ENCODE assay signal across 26 mouse cellular contexts in genomic region chr10:111609889-111610288, GRCm38 (mm10).
DNase-seq lines count a peak whose midpoint lies in the region; ATAC-seq and TF ChIP-seq lines count a peak whose summit lies in the region.
"Had no signal": no experiment of that assay in that cellular context is flagged by ENCODE, and none has a peak within 500 bp of the region (broad histone marks: within the 10 kb centered on the region; RNA-seq: fewer than 3 reads in every experiment).

No protein-coding gene starts in this region.

- TF ChIP-seq POLR2A in MEL (IDR thresholded peaks at IDR 0.05; ENCODE audit: control insufficient read depth in 1 of 2, insufficient read depth in 1 of 2, low read depth in 1 of 2, low read length in 2 of 2, poor library complexity in 1 of 2), result no peak

- no peaks in the 10 kb centered on the region for H3K4me1 ChIP-seq in liver, embryonic 16.5 days (ENCODE audit: control insufficient read depth, low read depth, low read length)
- H3K4me1 ChIP-seq in MEL (ENCODE audit: control insufficient read depth in 1 of 2, insufficient read depth in 2 of 2, low read length in 2 of 2), result no peaks in the 10 kb centered on the region
- H3K4me1 ChIP-seq: embryonic facial prominence, embryonic 13.5 days; embryonic facial prominence, embryonic 15.5 days; forebrain, embryonic 12.5 days had no signal

- TF ChIP-seq EP300 in MEL (IDR thresholded peaks at IDR 0.05; ENCODE audit: low read depth in 1 of 2, low read length in 2 of 2), result no peak

- ATAC-seq in liver, embryonic 16.5 days (ENCODE audit: low read depth), result no peak
- ATAC-seq: forebrain, embryonic 14.5 days; forebrain, embryonic 16.5 days had no signal

- H3K27ac ChIP-seq in liver, embryonic 16.5 days (ENCODE audit: low read length), result no peak overlapping the region
- H3K27ac ChIP-seq in MEL (ENCODE audit: control insufficient read depth, low read depth, low read length), result no peak overlapping the region
- H3K27ac ChIP-seq: embryonic facial prominence, embryonic 13.5 days; embryonic facial prominence, embryonic 15.5 days; forebrain, embryonic 10.5 days; forebrain, embryonic 12.5 days had no signal

- H3K79me3 ChIP-seq in C2C12 (ENCODE audit: low read depth), result no peaks in the 10 kb centered on the region

- no peaks in the 10 kb centered on the region for H3K36me3 ChIP-seq in liver, embryonic 16.5 days (ENCODE audit: control insufficient read depth, insufficient read depth)
- no peaks in the 10 kb centered on the region for H3K36me3 ChIP-seq in C2C12 (ENCODE audit: control insufficient read depth, insufficient read depth)
- no peaks in the 10 kb centered on the region for H3K36me3 ChIP-seq in MEL (ENCODE audit: control insufficient read depth in 1 of 2, insufficient read depth in 2 of 2, low read length in 2 of 2)
- H3K36me3 ChIP-seq: embryonic facial prominence, embryonic 13.5 days; embryonic facial prominence, embryonic 15.5 days; forebrain, embryonic 10.5 days; forebrain, embryonic 12.5 days; G1E had no signal

- no peak for TF ChIP-seq RAD21 in MEL (IDR thresholded peaks at IDR 0.05; ENCODE audit: low read depth, low read length)

- peak; percentile 61 for DNase-seq in heart, adult 11 months
- no peak for DNase-seq in heart, postnatal 25 days (ENCODE audit: low spot score)
- DNase-seq in liver (no peak), MEL (ENCODE audit: low read depth, low spot score) (no peak)
- DNase-seq in left cerebral cortex, adult 9 months (ENCODE audit: low spot score in 2 of 2), result no peak
- DNase-seq: adrenal gland, adult 2 months; adrenal gland, postnatal 10 days; adrenal gland, postnatal 25 days; B cell, adult 2 months; cerebellum, adult 11 months; cerebellum, adult 18-20 months; cerebellum, adult 8-10 months; cerebellum, adult 9-11 months; cerebellum, postnatal 14 days; cerebellum, postnatal 36 days; embryo, embryonic 11 days had no signal

- no peak overlapping the region for H3K4me3 ChIP-seq in liver, embryonic 16.5 days (ENCODE audit: low read depth, low read length)
- H3K4me3 ChIP-seq in C2C12 (ENCODE audit: insufficient read depth, poor library complexity, severe bottlenecking), result no peak overlapping the region
- H3K4me3 ChIP-seq in MEL (ENCODE audit: control insufficient read depth in 1 of 2, insufficient read depth in 1 of 2, low read depth in 2 of 2, low read length in 2 of 2), result no peak overlapping the region
- H3K4me3 ChIP-seq: embryonic facial prominence, embryonic 13.5 days; embryonic facial prominence, embryonic 15.5 days; erythroblast, embryonic 14.5 days; forebrain, embryonic 10.5 days; forebrain, embryonic 12.5 days had no signal

- H3K4me2 ChIP-seq in liver, embryonic 16.5 days (ENCODE audit: low read depth, low read length), result peak overlapping the region; percentile 34
- H3K4me2 ChIP-seq: embryonic facial prominence, embryonic 13.5 days; embryonic facial prominence, embryonic 15.5 days; forebrain, embryonic 12.5 days had no signal

- H3K9ac ChIP-seq in liver, embryonic 16.5 days (ENCODE audit: low read depth, low read length), result no peak overlapping the region
- H3K9ac ChIP-seq in MEL (ENCODE audit: control insufficient read depth, low read depth, low read length, poor library complexity, severe bottlenecking), result no peak overlapping the region
- H3K9ac ChIP-seq: embryonic facial prominence, embryonic 13.5 days; embryonic facial prominence, embryonic 15.5 days; forebrain, embryonic 12.5 days had no signal

- WGBS in liver, embryonic 16.5 days (ENCODE audit: insufficient replicate concordance), result 68% methylated on average over 2 of the region's 2 CpGs

- H3ac ChIP-seq in C2C12 (ENCODE audit: control insufficient read depth, insufficient read length, low read depth), result no peak overlapping the region

- H3K27me3 ChIP-seq in liver, embryonic 16.5 days (ENCODE audit: control insufficient read depth, insufficient read depth, low read depth, low read length), result no peaks in the 10 kb centered on the region
- H3K27me3 ChIP-seq in C2C12 (ENCODE audit: control insufficient read depth, insufficient read depth, insufficient read length), result no peaks in the 10 kb centered on the region
- H3K27me3 ChIP-seq in MEL (ENCODE audit: control insufficient read depth in 1 of 2, insufficient read depth in 2 of 2, low read length in 2 of 2), result no peaks in the 10 kb centered on the region; a peak in 1 of 4 replicates
- H3K27me3 ChIP-seq: embryonic facial prominence, embryonic 13.5 days; embryonic facial prominence, embryonic 15.5 days had no signal

- intact Hi-C loops in heart, postnatal 25 days (cut with DNase I), result no loop called here

- no peak for TF ChIP-seq CTCF in C2C12 (IDR thresholded peaks at IDR 0.05; ENCODE audit: control insufficient read depth, insufficient read depth, insufficient read length)
- TF ChIP-seq CTCF in MEL (IDR thresholded peaks at IDR 0.05 in 2 of 3, conservative IDR thresholded peaks at IDR 0.05 in 1 of 3; ENCODE audit: control insufficient read depth in 1 of 3, insufficient read depth in 1 of 3, low read depth in 2 of 3, low read length in 3 of 3, poor library complexity in 1 of 3, severe bottlenecking in 1 of 3), result no peak

- H3K79me2 ChIP-seq in C2C12 (ENCODE audit: control insufficient read depth, insufficient read depth) (no peaks in the 10 kb centered on the region), MEL (ENCODE audit: control insufficient read depth, insufficient read depth, low read length, poor library complexity) (no peaks in the 10 kb centered on the region)

- H3K9me3 ChIP-seq in liver, embryonic 16.5 days (replicated peaks; ENCODE audit: control insufficient read depth, low read length), result no peaks in the 10 kb centered on the region
- no peaks in the 10 kb centered on the region for H3K9me3 ChIP-seq in MEL (replicated peaks; ENCODE audit: insufficient read depth, low read length)
- H3K9me3 ChIP-seq: embryonic facial prominence, embryonic 13.5 days; embryonic facial prominence, embryonic 15.5 days; forebrain, embryonic 10.5 days; forebrain, embryonic 12.5 days; G1E had no signal

TF ChIP-seq in C2C12, 6 proteins besides CTCF, POLR2A, EP300 and RAD21:
- peak; percentile 62 for TF ChIP-seq USF1 (IDR thresholded peaks at IDR 0.05; ENCODE audit: low read depth)
- TF ChIP-seq MYOD1 (IDR thresholded peaks at IDR 0.05; ENCODE audit: control insufficient read depth, insufficient read length, low read depth), result no peak
- no peak for TF ChIP-seq CEBPB (IDR thresholded peaks at IDR 0.05; ENCODE audit: low read depth)
- TF ChIP-seq MAX (IDR thresholded peaks at IDR 0.05), result no peak

TF ChIP-seq in MEL, 35 proteins besides CTCF, POLR2A, EP300 and RAD21:
- TF ChIP-seq JUND (IDR thresholded peaks at IDR 0.05; ENCODE audit: low read depth, low read length), result no peak
- TF ChIP-seq USF1 (IDR thresholded peaks at IDR 0.05; ENCODE audit: low read depth, low read length), result peak; percentile 35; the same call in 1 of the 2 replicates
